Mouse (Mus musculus): ENCODE measurements around the gene Xlr3a.
A peak's percentile ranks its signal among the peaks of the same experiment; 100 is the strongest.

- TF ChIP-seq EP300 (IDR thresholded peaks at IDR 0.05; ENCODE audit: low read depth) (no peak), CTCF (IDR thresholded peaks at IDR 0.05; ENCODE audit: low read depth) (peak; percentile 92)
These were observed 42.9 kb downstream of the Xlr3a start for GRCm38 (mm10) chrX:73053860-73054563.

All from liver, embryonic 14.5 days (tissue).